Mouse (Mus musculus): ENCODE results near the gene Fcho2.
"Not testable (repeated sequence)": the region's sequence is repeated elsewhere in the genome, so short reads cannot be mapped to it uniquely, and the experiment has no call there.

Fcho2 gene

GRCm38 (mm10) chr13:98815147-98815785 lies at the start of gene Fcho2:
Gene Fcho2 (minus strand): TSS chr13:98815449.
- peak; percentile 96 for DNase-seq

- DNase-seq = no peak
Measured at GRCm38 (mm10) chr13:98855291-98855690, 40.0 kb upstream of the Fcho2 start.

GRCm38 (mm10) chr13:98845794-98846193 lies 30.5 kb upstream of the Fcho2 start:
- no peak for DNase-seq

- DNase-seq = peak; percentile 15
Measured at GRCm38 (mm10) chr13:98836423-98837088, 21.3 kb upstream of the Fcho2 start.

- no peak for DNase-seq
Measured at GRCm38 (mm10) chr13:98835740-98836139, 20.5 kb upstream of the Fcho2 start.

GRCm38 (mm10) chr13:98834723-98835122 lies 19.5 kb upstream of the Fcho2 start:
- no peak for DNase-seq

GRCm38 (mm10) chr13:98834199-98834598 lies 18.9 kb upstream of the Fcho2 start:
- DNase-seq = no peak

GRCm38 (mm10) chr13:98832451-98833450 lies 17.5 kb upstream of the Fcho2 start:
- no peak for DNase-seq

- DNase-seq = not testable (repeated sequence)
Measured at GRCm38 (mm10) chr13:98829026-98829425, 13.8 kb upstream of the Fcho2 start.

GRCm38 (mm10) chr13:98825574-98825973 lies 10.3 kb upstream of the Fcho2 start:
- no peak for DNase-seq

GRCm38 (mm10) chr13:98819094-98819493 lies 3.8 kb upstream of the Fcho2 start:
- no peak for DNase-seq

- DNase-seq = no peak
Measured at GRCm38 (mm10) chr13:98818205-98818604, 3.0 kb upstream of the Fcho2 start.

- no peak for DNase-seq
Measured at GRCm38 (mm10) chr13:98817766-98818165, 2.5 kb upstream of the Fcho2 start.

GRCm38 (mm10) chr13:98816981-98817660 lies 1.9 kb upstream of the Fcho2 start:
- not testable (repeated sequence) for DNase-seq

GRCm38 (mm10) chr13:98816571-98816970 lies 1.3 kb upstream of the Fcho2 start:
- DNase-seq = no peak

GRCm38 (mm10) chr13:98814275-98815040 lies 791 bp downstream of the Fcho2 start:
- peak; percentile 55 for DNase-seq

- DNase-seq = no peak
Measured at GRCm38 (mm10) chr13:98813596-98814274, 1.5 kb downstream of the Fcho2 start.

- DNase-seq = no peak
Measured at GRCm38 (mm10) chr13:98813167-98813566, 2.1 kb downstream of the Fcho2 start.

GRCm38 (mm10) chr13:98812285-98812684 lies 3.0 kb downstream of the Fcho2 start:
- DNase-seq = no peak

- DNase-seq = no peak
Measured at GRCm38 (mm10) chr13:98810143-98810542, 5.1 kb downstream of the Fcho2 start.

GRCm38 (mm10) chr13:98809087-98809486 lies 6.2 kb downstream of the Fcho2 start:
- no peak for DNase-seq

Measured in thymus, postnatal 14 days (tissue).